8 mouse cellular contexts compared by ENCODE assay signal in the genomic region with DNA sequence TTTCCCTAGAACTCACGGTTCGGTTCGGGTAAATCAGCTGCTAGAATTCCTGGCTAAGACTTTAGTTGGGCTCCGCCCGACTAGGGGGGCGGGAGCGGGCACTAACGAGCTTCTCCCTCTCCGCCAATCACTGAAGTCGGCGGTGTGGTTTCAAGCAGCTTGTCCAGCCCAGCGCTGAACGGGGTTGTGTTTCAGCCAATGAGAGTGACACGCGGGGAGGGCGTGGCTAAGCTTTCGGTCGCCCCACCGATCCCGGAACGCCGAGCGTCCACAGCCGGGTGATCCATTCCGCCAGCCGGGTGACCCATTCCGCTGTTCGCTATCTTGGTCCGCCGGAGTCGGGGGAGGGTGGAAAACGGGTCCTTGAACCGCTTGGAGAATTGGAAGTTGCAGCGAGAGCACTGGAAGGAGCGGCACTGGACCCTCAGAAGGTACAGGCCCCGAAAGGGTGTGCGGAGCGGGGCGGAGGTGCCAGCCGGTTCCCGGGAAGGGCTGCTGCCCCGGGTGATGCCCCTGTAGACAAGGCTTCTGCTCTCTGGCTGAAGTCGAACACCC. TPM values are rescaled to one million over a fixed set of nuclear protein-coding genes. Genes with fewer than 3 reads are reported as not detected.
DNase-seq lines count a peak whose midpoint lies in the region; ATAC-seq lines count a peak whose summit lies in the region.

A gene (plus strand): TSS at position 273 of the 555 bp plus-strand sequence.

- peak within 1 kb of the TSS; percentile 74 for H3K4me2 ChIP-seq in hindbrain, embryonic 15.5 days

- peak; percentile 99 for ATAC-seq in hindbrain, embryonic 15.5 days (ENCODE audit: low FRiP score, low read depth)

- H3K36me3 ChIP-seq in hindbrain, embryonic 15.5 days = no peaks in the 10 kb centered on the region

- peak within 1 kb of the TSS; percentile 89 for H3K27ac ChIP-seq in hindbrain, embryonic 15.5 days (replicated peaks)

- H3K4me3 ChIP-seq in hindbrain, embryonic 15.5 days = peak within 1 kb of the TSS; percentile 93

- H3K9ac ChIP-seq in hindbrain, embryonic 15.5 days = peak within 1 kb of the TSS; percentile 74

- under 1% methylated on average over 43 of the region's 43 CpGs for WGBS in hindbrain, embryonic 15.5 days

- no peaks in the 10 kb centered on the region for H3K9me3 ChIP-seq in hindbrain, embryonic 15.5 days

- no peaks in the 10 kb centered on the region for H3K27me3 ChIP-seq in hindbrain, embryonic 15.5 days

- peaks cover 5% of the 10 kb centered on the region; the same call in 1 of the 2 replicates for H3K4me1 ChIP-seq in hindbrain, embryonic 15.5 days (replicated peaks)

- DNase-seq in T-cell, adult 2 months (ENCODE audit: low spot score) = peak; percentile 92
- peak; percentile 97 for DNase-seq in cerebellum, postnatal 36 days
- DNase-seq in frontal cortex, postnatal 36 days (ENCODE audit: low spot score in 2 of 2) = peak; percentile 94 to 98
- peak; percentile 96 for DNase-seq in left cerebral cortex, adult 11 months (ENCODE audit: low spot score)
- peak; percentile 97 to 98 for DNase-seq in lung, postnatal 4 days
- DNase-seq in retina, postnatal 7 days (ENCODE audit: low read depth, low spot score) = peak; percentile 92
- DNase-seq in urinary bladder, adult 2 months (ENCODE audit: low spot score) = peak; percentile 93

RNA-seq across cellular contexts. Expression of the gene that starts here (rescaled TPM):
- 20.7 and 21.7 TPM in 2 replicates for polyA plus RNA-seq in hindbrain, embryonic 15.5 days (2015; fragmentation: Nextera tagmentation; extraction: Ambion mirVana)
- polyA plus RNA-seq in urinary bladder, adult 2 months (2012; rRNA removed) = 33.0 and 39.1 TPM in 2 replicates

Comparison
In these comparisons a context has a peak if more than half of its experiments do, and no peak if none do; other contexts are left out.
1. Peak in every context shown above with its lines: DNase-seq, ATAC-seq, H3K4me3 ChIP-seq and H3K27ac ChIP-seq.